Comparison of ENCODE assay signal across 9 mouse cellular contexts in the genomic region with DNA sequence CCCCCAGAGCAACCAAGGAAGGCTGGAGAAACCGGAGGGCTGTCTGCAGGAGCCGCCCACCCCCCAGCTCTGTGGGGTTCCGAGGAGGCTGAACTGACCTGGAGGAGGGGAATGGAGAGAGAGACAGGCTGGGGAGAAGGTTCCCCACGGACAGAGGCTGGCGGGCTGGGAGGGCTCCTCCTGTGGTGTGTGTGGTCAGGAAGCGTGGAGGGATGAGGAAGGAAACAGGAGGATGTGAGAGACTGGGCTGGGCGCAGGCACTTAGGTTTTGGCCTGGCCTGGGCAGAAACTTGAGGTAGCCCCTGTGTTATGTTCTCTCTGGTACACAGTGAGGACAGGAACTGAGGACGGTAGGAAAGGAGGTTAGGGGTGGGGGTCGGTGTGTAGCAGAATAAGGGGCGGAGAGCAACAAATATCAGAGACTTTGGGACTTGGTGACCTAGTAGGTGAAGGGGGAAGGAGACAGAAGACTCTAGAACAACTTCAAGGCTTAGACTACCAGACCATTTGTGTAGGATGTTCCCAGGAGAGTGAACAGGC. TPM values are rescaled to one million over a fixed set of nuclear protein-coding genes. Genes with fewer than 3 reads are reported as not detected.
DNase-seq lines count a peak whose midpoint lies in the region; ATAC-seq and TF ChIP-seq lines count a peak whose summit lies in the region.
"Had no signal": no experiment of that assay in that cellular context is flagged by ENCODE, and none has a peak within 500 bp of the region (broad histone marks: within the 10 kb centered on the region; RNA-seq: fewer than 3 reads in every experiment).

No protein-coding gene starts in this region.

- no peaks in the 10 kb centered on the region for H3K27me3 ChIP-seq in kidney, embryonic 15.5 days
- H3K27me3 ChIP-seq in heart, postnatal 0 days (ENCODE audit: control insufficient read depth, insufficient read depth, low read length): no peaks in the 10 kb centered on the region
- H3K27me3 ChIP-seq in megakaryocyte, embryonic 14.5 days (replicated peaks): no peaks in the 10 kb centered on the region
- H3K27me3 ChIP-seq in hindbrain, embryonic 11.5 days (ENCODE audit: control insufficient read depth, insufficient read depth, low read length): peaks cover 7% of the 10 kb centered on the region; the same call in 1 of the 2 replicates

- TF ChIP-seq EP300 in heart, postnatal 0 days (IDR thresholded peaks at IDR 0.05; ENCODE audit: low read depth): no peak

- H3K27ac ChIP-seq in kidney, embryonic 15.5 days: peak overlapping the region; percentile 82
- peak overlapping the region; percentile 89 for H3K27ac ChIP-seq in bone marrow macrophage, adult 2 months (ENCODE audit: insufficient read depth, low read depth, low read length)
- H3K27ac ChIP-seq in heart, postnatal 0 days (ENCODE audit: low read depth): peak overlapping the region; percentile 79
- H3K27ac ChIP-seq in hindbrain, embryonic 11.5 days (ENCODE audit: low read depth, low read length): no peak overlapping the region

- no peaks in the 10 kb centered on the region for H3K36me3 ChIP-seq in kidney, embryonic 15.5 days
- H3K36me3 ChIP-seq in heart, postnatal 0 days (replicated peaks; ENCODE audit: control insufficient read depth, insufficient read depth, low read length): no peaks in the 10 kb centered on the region
- no peaks in the 10 kb centered on the region for H3K36me3 ChIP-seq in megakaryocyte, embryonic 14.5 days (replicated peaks; ENCODE audit: low read length)
- no peaks in the 10 kb centered on the region for H3K36me3 ChIP-seq in hindbrain, embryonic 11.5 days (ENCODE audit: control insufficient read depth, insufficient read depth, low read length)

- peaks cover 46% of the 10 kb centered on the region for H3K4me1 ChIP-seq in kidney, embryonic 15.5 days
- H3K4me1 ChIP-seq in bone marrow macrophage, adult 2 months (ENCODE audit: control insufficient read depth, insufficient read depth, low read length): peaks cover 40% of the 10 kb centered on the region
- peaks cover 11% of the 10 kb centered on the region; the same call in 1 of the 2 replicates for H3K4me1 ChIP-seq in heart, postnatal 0 days (ENCODE audit: control insufficient read depth, insufficient read depth)
- peaks cover 87% of the 10 kb centered on the region for H3K4me1 ChIP-seq in megakaryocyte, embryonic 14.5 days
- peaks cover 7% of the 10 kb centered on the region; the same call in 1 of the 2 replicates for H3K4me1 ChIP-seq in hindbrain, embryonic 11.5 days (replicated peaks; ENCODE audit: control insufficient read depth, insufficient read depth, low read length)

- 33% methylated on average over 10 of the region's 10 CpGs for WGBS in kidney, embryonic 15.5 days
- 47% methylated on average over 10 of the region's 10 CpGs for WGBS in heart, postnatal 0 days
- WGBS in hindbrain, embryonic 11.5 days: 37% methylated on average over 10 of the region's 10 CpGs

- H3K4me3 ChIP-seq in kidney, embryonic 15.5 days (replicated peaks): no peak overlapping the region
- peak overlapping the region; percentile 41 for H3K4me3 ChIP-seq in bone marrow macrophage, adult 2 months (ENCODE audit: insufficient read depth, low read length)
- no peak overlapping the region for H3K4me3 ChIP-seq in heart, postnatal 0 days (ENCODE audit: low read depth, low read length)
- H3K4me3 ChIP-seq in megakaryocyte, embryonic 14.5 days (replicated peaks): peak overlapping the region; percentile 84
- no peak overlapping the region for H3K4me3 ChIP-seq in hindbrain, embryonic 11.5 days (ENCODE audit: low read depth, low read length)

- 0 out of 2 replicates have a peak overlapping the region, but pooled peaks have one; percentile 10 for H3K9ac ChIP-seq in kidney, embryonic 15.5 days
- no peak overlapping the region; the same call in 1 of the 2 replicates for H3K9ac ChIP-seq in heart, postnatal 0 days (replicated peaks; ENCODE audit: low read depth, low read length)
- no peak overlapping the region for H3K9ac ChIP-seq in hindbrain, embryonic 11.5 days (ENCODE audit: low read depth, low read length)

- no peak for ATAC-seq in kidney, embryonic 15.5 days (replicated peaks; ENCODE audit: low FRiP score)
- ATAC-seq in heart, postnatal 0 days (ENCODE audit: insufficient read depth, low read depth): no peak
- no peak for ATAC-seq in hindbrain, embryonic 11.5 days (ENCODE audit: low FRiP score)

- no peak for TF ChIP-seq CTCF in bone marrow macrophage, adult 2 months (IDR thresholded peaks at IDR 0.05; ENCODE audit: low read depth, low read length)
- TF ChIP-seq CTCF in heart, postnatal 0 days (IDR thresholded peaks at IDR 0.05; ENCODE audit: low read depth): no peak

- no peak for TF ChIP-seq POLR2A in bone marrow macrophage, adult 2 months (IDR thresholded peaks at IDR 0.05; ENCODE audit: borderline replicate concordance, low read depth, low read length)

- peak overlapping the region; percentile 30; the same call in 1 of the 2 replicates for H3K4me2 ChIP-seq in kidney, embryonic 15.5 days
- no peak overlapping the region; the same call in 1 of the 2 replicates for H3K4me2 ChIP-seq in heart, postnatal 0 days (ENCODE audit: low read depth, low read length)
- H3K4me2 ChIP-seq in hindbrain, embryonic 11.5 days (replicated peaks; ENCODE audit: low read depth, low read length): no peak overlapping the region

- no peak for DNase-seq in kidney, postnatal 14 days
- DNase-seq in heart, postnatal 0 days (ENCODE audit: low spot score): no peak
- no peak for DNase-seq in hindbrain, embryonic 11.5 days (ENCODE audit: low spot score)
- DNase-seq in adrenal gland, postnatal 10 days: no peak
- DNase-seq in layer of hippocampus, adult 9-11 months: no peak
- DNase-seq: kidney, adult 11 months had no signal

- no peaks in the 10 kb centered on the region for H3K9me3 ChIP-seq in kidney, embryonic 15.5 days (replicated peaks)
- no peaks in the 10 kb centered on the region for H3K9me3 ChIP-seq in heart, postnatal 0 days (replicated peaks; ENCODE audit: control insufficient read depth, low read length)
- H3K9me3 ChIP-seq in megakaryocyte, embryonic 14.5 days: no peaks in the 10 kb centered on the region
- no peaks in the 10 kb centered on the region for H3K9me3 ChIP-seq in hindbrain, embryonic 11.5 days (ENCODE audit: control insufficient read depth, low read length)

RNA-seq across cellular contexts. Expression of gene Arhgap23, which starts 2.5 kb away (rescaled TPM):
- polyA plus RNA-seq in kidney, embryonic 15.5 days (2015; fragmentation: Nextera tagmentation; extraction: Ambion mirVana): 4.6 and 5.9 TPM in 2 replicates
- 7.5 and 9.2 TPM in 2 replicates for polyA plus RNA-seq in bone marrow macrophage, adult 2 months (2012; ENCODE audit: insufficient read depth, insufficient read length, missing spikeins)
- total RNA-seq in heart, postnatal 0 days (2014; rRNA removed; ENCODE audit: low replicate concordance): 44.0 and 53.5 TPM in 2 replicates
- 3.7 and 3.8 TPM in 2 replicates for polyA plus RNA-seq in heart, postnatal 0 days (2015; fragmentation: Nextera tagmentation; extraction: Ambion mirVana)
- polyA plus RNA-seq in megakaryocyte, embryonic 14.5 days (2012; ENCODE audit: insufficient read depth, low replicate concordance): 85.6 and 94.5 TPM in 2 replicates
- polyA plus RNA-seq in hindbrain, embryonic 11.5 days (2014; fragmentation: Nextera tagmentation; extraction: Ambion mirVana): 3.5 TPM in 2 replicates
- total RNA-seq in adrenal gland, postnatal 10 days (2021): 10 to 100 TPM; 30.9 to 32.3 TPM

RNA-seq across cellular contexts. Expression of gene Socs7, which starts 50.5 kb away (rescaled TPM):
- polyA plus RNA-seq in kidney, embryonic 15.5 days (2015; fragmentation: Nextera tagmentation; extraction: Ambion mirVana): 3.8 and 3.9 TPM in 2 replicates
- 9.2 and 10.3 TPM in 2 replicates for polyA plus RNA-seq in bone marrow macrophage, adult 2 months (2012; ENCODE audit: insufficient read depth, insufficient read length, missing spikeins)
- 15.4 and 20.7 TPM in 2 replicates for total RNA-seq in heart, postnatal 0 days (2014; rRNA removed; ENCODE audit: low replicate concordance)
- 1.6 and 2.1 TPM in 2 replicates for polyA plus RNA-seq in heart, postnatal 0 days (2015; fragmentation: Nextera tagmentation; extraction: Ambion mirVana)
- polyA plus RNA-seq in megakaryocyte, embryonic 14.5 days (2012; ENCODE audit: insufficient read depth, low replicate concordance): 0.91 and 1.5 TPM in 2 replicates
- polyA plus RNA-seq in hindbrain, embryonic 11.5 days (2014; fragmentation: Nextera tagmentation; extraction: Ambion mirVana): 3.6 and 3.8 TPM in 2 replicates
- total RNA-seq in adrenal gland, postnatal 10 days (2021): 10 to 100 TPM; 16.9 to 20.1 TPM

Comparison
In these comparisons a context has a peak if more than half of its experiments do, and no peak if none do; other contexts are left out.
1. H3K4me3 ChIP-seq: peak in bone marrow macrophage, adult 2 months (single experiment) and megakaryocyte, embryonic 14.5 days (single experiment); none in kidney, embryonic 15.5 days (single experiment), heart, postnatal 0 days (single experiment) and hindbrain, embryonic 11.5 days (single experiment).